Mouse (Mus musculus) MEL (cell line): ENCODE results near the gene Ubp1.

Experiments used
- CHD1 ChIP-seq: IDR thresholded peaks from 2 replicates; pipeline ENCODE4 v1.6.1; 2012; ENCODE audit warnings: low read depth, mild to moderate bottlenecking, inconsistent platforms, low read length, improper control_type of control experiment
- CTCF ChIP-seq, 3 experiments: IDR thresholded peaks in 2 of 3; conservative IDR thresholded peaks in 1 of 3; 2 replicates each; pipeline ENCODE4 v1.5.1; 2011 to 2012; ENCODE audit warnings: low read length in 3 of 3, low read depth in 2 of 3, mild to moderate bottlenecking in 2 of 3, improper control_type of control experiment in 1 of 3, inconsistent platforms in 1 of 3, mixed read lengths in 1 of 3, moderate library complexity in 1 of 3; ENCODE audit not compliant: control insufficient read depth in 1 of 3, insufficient read depth in 1 of 3, poor library complexity in 1 of 3, severe bottlenecking in 1 of 3
- EP300 ChIP-seq, 2 experiments: IDR thresholded peaks; 2 replicates each; pipeline ENCODE4 v1.6.1; 2011; ENCODE audit warnings: improper control_type of control experiment in 2 of 2, low read length in 2 of 2, low read depth in 1 of 2, mild to moderate bottlenecking in 1 of 2
- GABPA ChIP-seq: IDR thresholded peaks from 2 replicates; pipeline ENCODE4 v1.6.1; 2012; ENCODE audit warnings: low read depth, mild to moderate bottlenecking, inconsistent platforms, low read length, improper control_type of control experiment, moderate library complexity
- GATA1 ChIP-seq: IDR thresholded peaks from 2 replicates; pipeline ENCODE4 v1.6.1; 2011; ENCODE audit warnings: low read depth, low read length, improper control_type of control experiment
- MEF2A ChIP-seq: IDR thresholded peaks from 2 replicates; pipeline ENCODE4 v1.6.1; 2014; ENCODE audit warnings: low read depth, mild to moderate bottlenecking, inconsistent platforms, low read length, improper control_type of control experiment; ENCODE audit not compliant: poor library complexity, insufficient replicate concordance, severe bottlenecking; ENCODE audit errors: extremely low read depth
- NELFE ChIP-seq: IDR thresholded peaks from 2 replicates; pipeline ENCODE4 v1.6.1; 2011; ENCODE audit warnings: low read depth, low read length, improper control_type of control experiment
- POLR2A ChIP-seq, 2 experiments: IDR thresholded peaks; 2 replicates each; pipeline ENCODE4 v1.6.1; 2011 to 2012; ENCODE audit warnings: low read length in 2 of 2, mild to moderate bottlenecking in 2 of 2, control low read depth in 1 of 2, improper control_type of control experiment in 1 of 2, low read depth in 1 of 2, moderate library complexity in 1 of 2; ENCODE audit not compliant: control insufficient read depth in 1 of 2, insufficient read depth in 1 of 2, poor library complexity in 1 of 2
- SIN3A ChIP-seq: IDR thresholded peaks from 2 replicates; pipeline ENCODE4 v1.6.1; 2012; ENCODE audit warnings: low read length, improper control_type of control experiment, inconsistent platforms
- TAL1 ChIP-seq: IDR thresholded peaks from 2 replicates; pipeline ENCODE4 v1.6.1; 2012; ENCODE audit warnings: mild to moderate bottlenecking, inconsistent platforms, low read length, moderate library complexity, mixed read lengths
- USF2 ChIP-seq, 2 experiments: IDR thresholded peaks; 2 replicates each; pipeline ENCODE4 v1.6.1; 2011 to 2012; ENCODE audit warnings: improper control_type of control experiment in 2 of 2, low read length in 2 of 2, borderline replicate concordance in 1 of 2, inconsistent platforms in 1 of 2, low read depth in 1 of 2, mild to moderate bottlenecking in 1 of 2; ENCODE audit not compliant: insufficient read depth in 1 of 2
- ZC3H11A ChIP-seq: IDR thresholded peaks from 2 replicates; pipeline ENCODE4 v1.6.1; 2012; ENCODE audit warnings: low read depth, mild to moderate bottlenecking, inconsistent platforms, low read length, improper control_type of control experiment
- ZMIZ1 ChIP-seq: IDR thresholded peaks from 2 replicates; pipeline ENCODE4 v1.6.1; 2012; ENCODE audit warnings: low read depth, mild to moderate bottlenecking, inconsistent platforms, low read length, improper control_type of control experiment, moderate library complexity

DNA sequence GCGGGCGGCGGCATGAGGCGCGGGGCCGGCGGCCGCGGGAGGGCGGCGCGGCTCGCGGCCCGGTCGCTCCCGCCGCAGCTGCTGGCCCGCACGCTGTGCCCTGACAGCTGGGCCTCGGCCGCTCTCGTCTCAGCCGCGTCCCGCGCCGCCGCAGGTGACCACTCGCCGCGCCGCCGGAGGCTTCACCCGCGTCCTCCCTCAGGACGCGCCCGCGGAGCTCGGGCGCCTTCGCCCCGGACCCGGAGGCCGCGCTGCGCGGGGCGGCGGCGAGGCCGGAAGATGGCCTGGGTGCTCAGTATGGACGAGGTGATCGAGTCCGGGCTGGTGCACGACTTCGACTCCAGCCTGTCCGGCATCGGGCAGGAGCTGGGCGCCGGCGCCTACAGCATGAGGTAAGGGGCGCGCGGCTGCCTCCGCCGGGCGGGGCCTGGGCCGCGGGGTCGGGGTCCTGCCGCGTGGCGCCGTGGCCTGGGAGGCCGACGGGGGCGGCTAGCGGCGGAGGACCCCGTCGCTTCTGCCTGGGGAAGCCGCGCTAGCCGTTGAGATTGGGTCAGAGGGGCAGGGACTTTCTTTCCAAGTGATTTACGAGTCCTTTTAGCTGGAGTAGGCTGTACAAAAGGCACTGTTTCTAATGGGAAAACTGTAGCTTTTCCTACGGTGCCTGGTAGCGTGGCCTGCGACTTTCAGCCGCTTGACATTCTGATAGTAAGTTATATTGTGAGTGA is 803 bp downstream of the Ubp1 start:
- TF ChIP-seq CTCF (IDR thresholded peaks at IDR 0.05 in 2 of 3, conservative IDR thresholded peaks at IDR 0.05 in 1 of 3; ENCODE audit: control insufficient read depth in 1 of 3, insufficient read depth in 1 of 3, low read depth in 2 of 3, low read length in 3 of 3, poor library complexity in 1 of 3, severe bottlenecking in 1 of 3) (no peak), CHD1 (no peak), NELFE (no peak), SIN3A (peak; percentile 56), USF2 (IDR thresholded peaks at IDR 0.05; ENCODE audit: borderline replicate concordance in 1 of 2, insufficient read depth in 1 of 2, low read depth in 1 of 2, low read length in 2 of 2) (no peak), MEF2A (no peak), TAL1 (no peak), EP300 (IDR thresholded peaks at IDR 0.05; ENCODE audit: low read depth in 1 of 2, low read length in 2 of 2) (no peak), ZMIZ1 (no peak), GATA1 (no peak), POLR2A (IDR thresholded peaks at IDR 0.05; ENCODE audit: control insufficient read depth in 1 of 2, insufficient read depth in 1 of 2, low read depth in 1 of 2, low read length in 2 of 2, poor library complexity in 1 of 2) (no peak), ZC3H11A (no peak), GABPA (no peak)
